Mouse (Mus musculus): ENCODE data around the gene Tigd3. TPM values are rescaled to one million over a fixed set of nuclear protein-coding genes. Genes with fewer than 3 reads are reported as not detected.
A peak's percentile ranks its signal among the peaks of the same experiment; 100 is the strongest.

Gene Tigd3
- polyA plus RNA-seq, 1 experiment from 2014 or later, result 10.0 TPM

- 0 out of 2 replicates have a peak overlapping the region, but pooled peaks have one; percentile 43 for H3K27ac ChIP-seq (replicated peaks)
- no peak overlapping the region for H3K9ac ChIP-seq (replicated peaks)
- H3K27me3 ChIP-seq (replicated peaks), result peaks cover 8% of the 10 kb centered on the region; the same call in 1 of the 2 replicates
- WGBS, result 57% methylated on average over 14 of the region's 14 CpGs
- no peaks in the 10 kb centered on the region for H3K9me3 ChIP-seq (replicated peaks)
- no peaks in the 10 kb centered on the region for H3K36me3 ChIP-seq
- H3K4me2 ChIP-seq, result no peak overlapping the region
- no peak for ATAC-seq (ENCODE audit: low FRiP score)
- no peak overlapping the region for H3K4me3 ChIP-seq (replicated peaks)
- H3K4me1 ChIP-seq, result peaks cover 22% of the 10 kb centered on the region
These were observed 36.0 kb upstream of the Tigd3 start for GRCm38 (mm10) chr19:5929634-5930596.

GRCm38 (mm10) chr19:5928546-5928945 lies 34.6 kb upstream of the Tigd3 start:
- H3K27me3 ChIP-seq (replicated peaks), result peaks cover 8% of the 10 kb centered on the region; the same call in 1 of the 2 replicates

GRCm38 (mm10) chr19:5928104-5928503 lies 34.2 kb upstream of the Tigd3 start:
- Histone ChIP-seq H3K36me3 (no peaks in the 10 kb centered on the region), H3K4me3 (replicated peaks) (no peak overlapping the region), H3K27me3 (replicated peaks) (peaks cover 8% of the 10 kb centered on the region; the same call in 1 of the 2 replicates), H3K9me3 (replicated peaks) (no peaks in the 10 kb centered on the region), H3K4me1 (peaks cover 28% of the 10 kb centered on the region), H3K4me2 (no peak overlapping the region), H3K27ac (replicated peaks) (no peak overlapping the region), H3K9ac (replicated peaks) (no peak overlapping the region)
- no peak for ATAC-seq (ENCODE audit: low FRiP score)
- 76% methylated on average over 6 of the region's 6 CpGs for WGBS

More at GRCm38 (mm10) chr19:5928546-5928945, 34.6 kb upstream of the Tigd3 start:
- Histone ChIP-seq H3K4me3 (replicated peaks) (no peak overlapping the region), H3K4me1 (peaks cover 26% of the 10 kb centered on the region), H3K9ac (replicated peaks) (no peak overlapping the region), H3K36me3 (no peaks in the 10 kb centered on the region), H3K9me3 (replicated peaks) (no peaks in the 10 kb centered on the region), H3K27ac (replicated peaks) (no peak overlapping the region), H3K4me2 (no peak overlapping the region)
- ATAC-seq (ENCODE audit: low FRiP score), result no peak
- 69% methylated on average over 3 of the region's 3 CpGs for WGBS

- H3K4me2 ChIP-seq, result no peak overlapping the region
- H3K4me1 ChIP-seq, result peaks cover 34% of the 10 kb centered on the region
- H3K4me3 ChIP-seq (replicated peaks), result no peak overlapping the region
- no peak for ATAC-seq (ENCODE audit: low FRiP score)
- H3K27me3 ChIP-seq (replicated peaks), result peaks cover 8% of the 10 kb centered on the region; the same call in 1 of the 2 replicates
- no peak overlapping the region for H3K27ac ChIP-seq (replicated peaks)
- H3K36me3 ChIP-seq, result no peaks in the 10 kb centered on the region
- H3K9ac ChIP-seq (replicated peaks), result no peak overlapping the region
- H3K9me3 ChIP-seq (replicated peaks), result no peaks in the 10 kb centered on the region
- WGBS, result 75% methylated on average over 8 of the region's 8 CpGs
These were observed 33.6 kb upstream of the Tigd3 start for GRCm38 (mm10) chr19:5927532-5927931.

- 70% methylated on average over 11 of the region's 11 CpGs for WGBS
- Histone ChIP-seq H3K9me3 (replicated peaks) (no peaks in the 10 kb centered on the region), H3K4me2 (no peak overlapping the region), H3K4me1 (peaks cover 38% of the 10 kb centered on the region), H3K4me3 (replicated peaks) (no peak overlapping the region), H3K27ac (replicated peaks) (no peak overlapping the region), H3K9ac (replicated peaks) (no peak overlapping the region), H3K36me3 (no peaks in the 10 kb centered on the region), H3K27me3 (replicated peaks) (peaks cover 8% of the 10 kb centered on the region; the same call in 1 of the 2 replicates)
- ATAC-seq (ENCODE audit: low FRiP score), result no peak
These were observed 33.1 kb upstream of the Tigd3 start for GRCm38 (mm10) chr19:5927026-5927425.

GRCm38 (mm10) chr19:5925311-5925855 lies 31.4 kb upstream of the Tigd3 start:
- Histone ChIP-seq H3K9me3 (replicated peaks) (no peaks in the 10 kb centered on the region), H3K4me3 (replicated peaks) (peak overlapping the region; percentile 65), H3K27ac (replicated peaks) (peak overlapping the region; percentile 87), H3K27me3 (replicated peaks) (peaks cover 8% of the 10 kb centered on the region; the same call in 1 of the 2 replicates), H3K9ac (replicated peaks) (peak overlapping the region; percentile 33), H3K36me3 (no peaks in the 10 kb centered on the region), H3K4me2 (peak overlapping the region; percentile 78), H3K4me1 (peaks cover 44% of the 10 kb centered on the region)
- WGBS, result 37% methylated on average over 11 of the region's 11 CpGs
- no peak for ATAC-seq (ENCODE audit: low FRiP score)

GRCm38 (mm10) chr19:5924713-5925093 lies 30.8 kb upstream of the Tigd3 start, which contains the start of gene Cdc42ep2:
TSS of gene Cdc42ep2 (minus strand) at chr19:5924816.
- Histone ChIP-seq H3K27me3 (replicated peaks) (peaks cover 8% of the 10 kb centered on the region; the same call in 1 of the 2 replicates), H3K9me3 (replicated peaks) (no peaks in the 10 kb centered on the region), H3K9ac (replicated peaks) (peak within 1 kb of the TSS; percentile 66), H3K4me2 (peak within 1 kb of the TSS; percentile 78), H3K36me3 (no peaks in the 10 kb centered on the region), H3K4me3 (replicated peaks) (peak within 1 kb of the TSS; percentile 65), H3K27ac (replicated peaks) (peak within 1 kb of the TSS; percentile 87), H3K4me1 (peaks cover 37% of the 10 kb centered on the region)
- 0% methylated on average over 18 of the region's 18 CpGs for WGBS
- peak; percentile 97 for ATAC-seq (ENCODE audit: low FRiP score)

GRCm38 (mm10) chr19:5923990-5924712 lies 30.2 kb upstream of the Tigd3 start:
- Histone ChIP-seq H3K4me1 (peaks cover 37% of the 10 kb centered on the region), H3K4me3 (replicated peaks) (peak overlapping the region; percentile 65), H3K4me2 (peak overlapping the region; percentile 78), H3K9me3 (replicated peaks) (no peaks in the 10 kb centered on the region), H3K27ac (replicated peaks) (peak overlapping the region; percentile 87), H3K27me3 (replicated peaks) (peaks cover 8% of the 10 kb centered on the region; the same call in 1 of the 2 replicates), H3K36me3 (no peaks in the 10 kb centered on the region), H3K9ac (replicated peaks) (peak overlapping the region; percentile 66)
- ATAC-seq (ENCODE audit: low FRiP score), result peak; percentile 85
- under 1% methylated on average over 38 of the region's 38 CpGs for WGBS

GRCm38 (mm10) chr19:5922963-5923362 lies 29.0 kb upstream of the Tigd3 start:
- no peak overlapping the region; the same call in 1 of the 2 replicates for H3K4me3 ChIP-seq (replicated peaks)
- peaks cover 8% of the 10 kb centered on the region; the same call in 1 of the 2 replicates for H3K27me3 ChIP-seq (replicated peaks)
- H3K27ac ChIP-seq (replicated peaks), result no peak overlapping the region
- no peak overlapping the region; the same call in 1 of the 2 replicates for H3K9ac ChIP-seq (replicated peaks)
- H3K4me1 ChIP-seq, result peaks cover 37% of the 10 kb centered on the region
- ATAC-seq (ENCODE audit: low FRiP score), result no peak
- H3K36me3 ChIP-seq, result peaks cover 4% of the 10 kb centered on the region; the same call in 1 of the 2 replicates
- WGBS, result 92% methylated on average over 3 of the region's 3 CpGs
- H3K9me3 ChIP-seq (replicated peaks), result no peaks in the 10 kb centered on the region
- peak overlapping the region; percentile 78 for H3K4me2 ChIP-seq

GRCm38 (mm10) chr19:5922119-5922942 lies 28.4 kb upstream of the Tigd3 start:
- H3K27me3 ChIP-seq (replicated peaks), result peaks cover 8% of the 10 kb centered on the region; the same call in 1 of the 2 replicates
- H3K4me2 ChIP-seq, result peak overlapping the region; percentile 78
- peaks cover 10% of the 10 kb centered on the region for H3K36me3 ChIP-seq
- H3K27ac ChIP-seq (replicated peaks), result no peak overlapping the region
- H3K9me3 ChIP-seq (replicated peaks), result no peaks in the 10 kb centered on the region
- peak overlapping the region; percentile 24; the same call in 1 of the 2 replicates for H3K9ac ChIP-seq (replicated peaks)
- H3K4me1 ChIP-seq, result peaks cover 37% of the 10 kb centered on the region
- H3K4me3 ChIP-seq (replicated peaks), result peak overlapping the region; percentile 8; the same call in 1 of the 2 replicates
- ATAC-seq (ENCODE audit: low FRiP score), result no peak
- WGBS, result 78% methylated on average over 15 of the region's 15 CpGs
